Mouse (Mus musculus) ovary, adult 2 months (tissue): ENCODE data around the gene Gm6583. TPM values are rescaled to one million over a fixed set of nuclear protein-coding genes. Genes with fewer than 3 reads are reported as not detected.

Source experiments
- polyA plus RNA-seq: library from polyadenylated mRNA; depleted of rRNA; stranded (reverse); fragments of >200 nt; gene quantifications from 2 replicates; pipeline ENCODE4 v1.2.3, GENCODE M21; 2012; rRNA removed

The Gm6583 gene
- not detected in 2 replicates for polyA plus RNA-seq

GRCm38 (mm10) chr5:112355910-112356309 lies at the start of gene Gm6583:
Gene Gm6583, minus strand, starts transcription at chr5:112356033.

DNA sequence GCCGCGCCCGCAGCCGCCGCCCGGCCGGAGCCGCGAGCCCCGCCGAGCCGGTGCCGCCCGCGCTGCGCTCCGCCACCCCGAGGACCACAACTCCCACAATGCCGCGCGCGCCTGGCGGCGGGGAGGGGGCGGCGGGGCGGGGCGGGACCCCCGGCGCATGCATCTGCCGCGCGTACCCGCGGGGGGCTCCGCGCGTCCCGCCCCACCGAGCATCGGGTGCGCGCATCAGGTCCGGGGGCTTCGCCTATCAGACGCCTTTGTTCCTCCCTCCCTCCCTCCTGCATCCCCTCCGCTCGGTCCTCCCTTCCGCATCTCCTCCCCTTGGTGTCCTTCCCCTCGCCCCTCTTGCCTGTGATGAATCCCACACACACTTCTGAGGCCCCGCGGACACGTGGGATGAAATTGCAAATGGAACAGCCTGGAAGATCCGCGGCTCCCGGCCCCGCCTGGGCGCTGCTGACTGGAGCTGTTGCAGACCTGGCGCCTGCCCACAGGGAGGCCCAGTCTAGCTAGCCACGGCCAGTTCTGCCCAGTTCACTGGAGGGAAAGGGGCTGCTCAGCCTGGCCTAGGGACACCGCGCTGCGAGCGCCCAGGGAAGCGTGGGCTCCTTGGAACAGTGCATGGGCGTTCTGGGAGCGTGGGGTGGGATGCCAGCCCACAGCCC lies 39.1 kb upstream of the Gm6583 start, which contains the start of gene Asphd2:
Gene Asphd2, minus strand, starts transcription at position 88 of the 665 bp plus-strand sequence.

DNA sequence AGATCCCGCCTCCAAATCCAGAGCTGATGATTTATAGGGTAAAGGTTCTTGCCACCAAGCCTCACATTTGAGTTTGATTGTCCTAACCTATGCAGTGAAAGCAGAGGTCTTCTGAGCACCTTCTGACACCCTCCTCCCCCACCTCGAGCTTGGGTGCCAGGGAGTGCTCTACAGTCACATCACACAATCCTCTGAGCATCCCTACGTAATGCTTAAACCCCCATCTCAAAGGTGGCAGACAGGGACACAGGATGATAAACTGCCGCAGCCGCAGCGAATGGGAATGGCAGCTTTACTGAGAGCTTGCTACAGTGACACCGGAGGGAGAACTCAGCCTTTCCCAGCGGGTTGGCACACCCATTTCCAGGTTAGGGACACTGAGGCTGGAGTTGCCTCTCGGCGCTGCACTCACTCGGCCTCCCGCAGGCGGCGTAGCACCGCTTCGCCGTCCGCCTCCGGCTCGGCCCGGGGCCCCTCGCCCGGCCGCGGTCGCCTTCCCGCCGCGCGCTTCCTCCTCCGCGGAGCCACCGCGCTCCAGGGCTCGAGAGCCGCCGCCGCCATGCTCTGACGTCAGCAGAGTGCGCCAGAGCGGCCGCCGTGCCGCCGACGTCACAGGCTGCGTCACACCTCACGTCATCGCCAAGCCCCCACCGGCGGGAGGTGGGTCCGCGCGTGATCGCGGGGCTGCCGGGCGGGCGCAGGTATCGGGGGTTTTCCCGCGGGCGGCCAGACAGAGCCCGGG lies 13.2 kb downstream of the Gm6583 start, which contains the start of the genes Srrd and Hps4:
Gene Srrd, minus strand, starts transcription at position 578 of the 742 bp plus-strand sequence.
Gene Hps4, plus strand, starts transcription at position 621 of the 742 bp plus-strand sequence.

GRCm38 (mm10) chr5:112325546-112326445 lies 30.0 kb downstream of the Gm6583 start, which contains the start of gene Tfip11:
Gene Tfip11, plus strand, starts transcription at chr5:112326358.

Other genes with a start within 250 kb of the Gm6583 start
- gene Cryba4, start 103.5 kb downstream of the Gm6583 start, polyA plus RNA-seq, result 11.8 and 17.1 TPM in 2 replicates
- gene Crybb1, start 100.2 kb downstream of the Gm6583 start, polyA plus RNA-seq, result 5.7 and 6.0 TPM in 2 replicates
- gene Tpst2, start 79.3 kb downstream of the Gm6583 start, polyA plus RNA-seq, result 185 and 246 TPM in 2 replicates
- gene Tfip11, start 29.7 kb downstream of the Gm6583 start, polyA plus RNA-seq, result 57.5 and 59.6 TPM in 2 replicates
- gene Srrd, start 13.0 kb downstream of the Gm6583 start, polyA plus RNA-seq, result 63.5 and 67.9 TPM in 2 replicates
- 65.3 and 67.9 TPM in 2 replicates for gene Hps4, start 12.9 kb downstream of the Gm6583 start, polyA plus RNA-seq
- 5.4 and 6.2 TPM in 2 replicates for gene Asphd2, start 38.8 kb upstream of the Gm6583 start, polyA plus RNA-seq
- not detected in 2 replicates for gene Gm6588, start 93.4 kb upstream of the Gm6583 start, polyA plus RNA-seq
- 0.60 and 1.0 TPM in 2 replicates for gene Sez6l, start 221.2 kb upstream of the Gm6583 start, polyA plus RNA-seq